Mouse (Mus musculus): ENCODE measurements around the gene Lrrc4. TPM values are rescaled to one million over a fixed set of nuclear protein-coding genes. Genes with fewer than 3 reads are reported as not detected.

Lrrc4 gene
- total RNA-seq, 2 experiments from 2014 or later = 97.7 to 101 TPM

GRCm38 (mm10) chr6:28855442-28855841 lies 23.9 kb upstream of the Lrrc4 start:
- no peak for DNase-seq (ENCODE audit: low spot score in 2 of 2)

GRCm38 (mm10) chr6:28854598-28854997 lies 23.1 kb upstream of the Lrrc4 start:
- DNase-seq (ENCODE audit: low spot score in 2 of 2) = no peak

GRCm38 (mm10) chr6:28853654-28854053 lies 22.1 kb upstream of the Lrrc4 start:
- no peak for DNase-seq (ENCODE audit: low spot score in 2 of 2)

GRCm38 (mm10) chr6:28853164-28853563 lies 21.6 kb upstream of the Lrrc4 start:
- DNase-seq (ENCODE audit: low spot score in 2 of 2) = no peak

- DNase-seq (ENCODE audit: low spot score in 2 of 2) = no peak
These were observed 20.8 kb upstream of the Lrrc4 start for GRCm38 (mm10) chr6:28852342-28852741.

GRCm38 (mm10) chr6:28850326-28850900 lies 18.9 kb upstream of the Lrrc4 start:
- no peak for DNase-seq (ENCODE audit: low spot score in 2 of 2)

GRCm38 (mm10) chr6:28849317-28849716 lies 17.8 kb upstream of the Lrrc4 start:
- no peak for DNase-seq (ENCODE audit: low spot score in 2 of 2)

- DNase-seq (ENCODE audit: low spot score in 2 of 2) = no peak
These were observed 17.3 kb upstream of the Lrrc4 start for GRCm38 (mm10) chr6:28848891-28849290.

GRCm38 (mm10) chr6:28848285-28848794 lies 16.8 kb upstream of the Lrrc4 start:
- DNase-seq (ENCODE audit: low spot score in 2 of 2) = no peak

GRCm38 (mm10) chr6:28847616-28848015 lies 16.1 kb upstream of the Lrrc4 start:
- DNase-seq (ENCODE audit: low spot score in 2 of 2) = no peak

GRCm38 (mm10) chr6:28845610-28846009 lies 14.1 kb upstream of the Lrrc4 start:
- no peak for DNase-seq (ENCODE audit: low spot score in 2 of 2)

- DNase-seq (ENCODE audit: low spot score in 2 of 2) = peak; percentile 55 to 85
These were observed 11.1 kb upstream of the Lrrc4 start for GRCm38 (mm10) chr6:28842375-28843276.

- DNase-seq (ENCODE audit: low spot score in 2 of 2) = no peak
These were observed 10.0 kb upstream of the Lrrc4 start for GRCm38 (mm10) chr6:28841569-28841968.

- DNase-seq (ENCODE audit: low spot score in 2 of 2) = no peak
These were observed 5.1 kb upstream of the Lrrc4 start for GRCm38 (mm10) chr6:28836600-28836999.

- no peak for DNase-seq (ENCODE audit: low spot score in 2 of 2)
These were observed 2.5 kb upstream of the Lrrc4 start for GRCm38 (mm10) chr6:28834046-28834445.

GRCm38 (mm10) chr6:28833380-28833822 lies 1.9 kb upstream of the Lrrc4 start:
- peak; percentile 69 to 76 for DNase-seq (ENCODE audit: low spot score in 2 of 2)

- peak; percentile 58 to 71 for DNase-seq (ENCODE audit: low spot score in 2 of 2)
These were observed 1.3 kb upstream of the Lrrc4 start for GRCm38 (mm10) chr6:28832751-28833291.

- DNase-seq (ENCODE audit: low spot score in 2 of 2) = peak; percentile 58 to 63
These were observed 555 bp upstream of the Lrrc4 start for GRCm38 (mm10) chr6:28831854-28832750.

GRCm38 (mm10) chr6:28830306-28830705 lies 1.2 kb downstream of the Lrrc4 start:
- DNase-seq (ENCODE audit: low spot score in 2 of 2) = no peak

- DNase-seq (ENCODE audit: low spot score in 2 of 2) = peak; percentile 78 to 85
These were observed 3.0 kb downstream of the Lrrc4 start for GRCm38 (mm10) chr6:28828593-28828992.

GRCm38 (mm10) chr6:28827565-28827964 lies 4.0 kb downstream of the Lrrc4 start:
- DNase-seq (ENCODE audit: low spot score in 2 of 2) = no peak

Data from layer of hippocampus, adult 18-20 months (tissue).